Mouse (Mus musculus) forebrain, embryonic 13.5 days (tissue): ENCODE measurements at regions not wholly inside any gene's neighbourhood (a gene's known extent, or its start where the extent isn't known, plus 50 kb on each side); places are given as distances from the start of the nearest gene placed in this dataset.
A peak's percentile ranks its signal among the peaks of the same experiment; 100 is the strongest.

Source experiments
- ATAC-seq: fragments of 200-750 bp; cut with Nextera tagmentation; 2 replicates; pipeline ENCODE4 v1.8.0; 2017
- H3K27ac ChIP-seq: fragments of 300-500 bp; sonication (generic); 2 replicates; pipeline ENCODE4 v1.5.1; 2015; ENCODE audit warnings: inconsistent platforms, mild to moderate bottlenecking, moderate library complexity
- H3K27me3 ChIP-seq: fragments of 300-500 bp; sonication (generic); 2 replicates; pipeline ENCODE4 v1.6.1; 2015; ENCODE audit warnings: mild to moderate bottlenecking, inconsistent platforms
- H3K36me3 ChIP-seq: fragments of 300-500 bp; sonication (generic); 2 replicates; pipeline ENCODE4 v1.6.1; 2015; ENCODE audit warnings: mild to moderate bottlenecking, inconsistent platforms; ENCODE audit not compliant: poor library complexity, severe bottlenecking
- H3K4me1 ChIP-seq: fragments of 300-500 bp; sonication (generic); 2 replicates; pipeline ENCODE4 v1.6.1; 2015; ENCODE audit warnings: inconsistent platforms
- H3K4me2 ChIP-seq: fragments of 300-500 bp; sonication (generic); 2 replicates; pipeline ENCODE4 v1.6.1; 2015; ENCODE audit warnings: inconsistent platforms, mild to moderate bottlenecking, moderate library complexity
- H3K4me3 ChIP-seq: fragments of 300-500 bp; sonication (generic); 2 replicates; pipeline ENCODE4 v1.5.1; 2015; ENCODE audit warnings: mild to moderate bottlenecking, inconsistent platforms
- H3K9ac ChIP-seq: fragments of 300-500 bp; sonication (generic); 2 replicates; pipeline ENCODE4 v1.6.1; 2015; ENCODE audit warnings: mild to moderate bottlenecking, inconsistent platforms
- H3K9me3 ChIP-seq: fragments of 300-500 bp; sonication (generic); replicated peaks from 2 replicates; pipeline ENCODE4 v1.6.1; 2016; ENCODE audit warnings: inconsistent platforms
- WGBS: fragments of 180-500 bp; shearing (Covaris S2); methylation state at CpG from one replicate; pipeline ENCODE4 v1.1.7; 2015; 5-methylcytosine and 5-hydroxymethylcytosine counted together

GRCm38 (mm10) chr6:35599841-35600240, 60.2 kb upstream of the Mtpn start:
- H3K27ac ChIP-seq = no peak overlapping the region
- no peaks in the 10 kb centered on the region for H3K27me3 ChIP-seq
- ATAC-seq = no peak
- H3K9ac ChIP-seq = no peak overlapping the region
- H3K9me3 ChIP-seq = no peaks in the 10 kb centered on the region
- peaks cover 4% of the 10 kb centered on the region; the same call in 1 of the 2 replicates for H3K4me1 ChIP-seq
- H3K36me3 ChIP-seq = no peaks in the 10 kb centered on the region
- H3K4me2 ChIP-seq = no peak overlapping the region
- 94% methylated on average over 1 of the region's 1 CpGs for WGBS
- no peak overlapping the region for H3K4me3 ChIP-seq

GRCm38 (mm10) chr6:35598406-35599185, 58.9 kb upstream of the Mtpn start:
- Histone ChIP-seq H3K4me3 (no peak overlapping the region), H3K4me1 (peaks cover 4% of the 10 kb centered on the region; the same call in 1 of the 2 replicates), H3K9me3 (no peaks in the 10 kb centered on the region), H3K9ac (no peak overlapping the region), H3K36me3 (no peaks in the 10 kb centered on the region), H3K4me2 (no peak overlapping the region), H3K27me3 (no peaks in the 10 kb centered on the region), H3K27ac (no peak overlapping the region)
- 55% methylated on average over 12 of the region's 12 CpGs for WGBS
- peak; percentile 84 for ATAC-seq

- Histone ChIP-seq H3K9me3 (no peaks in the 10 kb centered on the region), H3K27me3 (no peaks in the 10 kb centered on the region), H3K27ac (no peak overlapping the region), H3K4me3 (no peak overlapping the region), H3K4me2 (no peak overlapping the region), H3K36me3 (no peaks in the 10 kb centered on the region), H3K4me1 (peaks cover 4% of the 10 kb centered on the region; the same call in 1 of the 2 replicates), H3K9ac (no peak overlapping the region)
- WGBS = 95% methylated on average over 2 of the region's 2 CpGs
- no peak for ATAC-seq
These were observed 55.3 kb upstream of the Mtpn start for GRCm38 (mm10) chr6:35595012-35595411.

- WGBS = 76% methylated on average over 3 of the region's 3 CpGs
- no peak overlapping the region for H3K4me2 ChIP-seq
- H3K27ac ChIP-seq = no peak overlapping the region
- no peak for ATAC-seq
- H3K4me1 ChIP-seq = no peaks in the 10 kb centered on the region
- H3K36me3 ChIP-seq = no peaks in the 10 kb centered on the region
- no peak overlapping the region for H3K4me3 ChIP-seq
- H3K9ac ChIP-seq = no peak overlapping the region
- H3K27me3 ChIP-seq = no peaks in the 10 kb centered on the region
- H3K9me3 ChIP-seq = no peaks in the 10 kb centered on the region
These were observed 52.5 kb upstream of the Mtpn start for GRCm38 (mm10) chr6:35592234-35592633.
